Mouse (Mus musculus): ENCODE results near the gene Mgat4c. TPM values are rescaled to one million over a fixed set of nuclear protein-coding genes. Genes with fewer than 3 reads are reported as not detected.

The Mgat4c gene
- 0.11 and 0.52 TPM in 2 replicates for polyA plus RNA-seq (2016; fragmentation: Nextera tagmentation; extraction: Ambion mirVana)

DNA sequence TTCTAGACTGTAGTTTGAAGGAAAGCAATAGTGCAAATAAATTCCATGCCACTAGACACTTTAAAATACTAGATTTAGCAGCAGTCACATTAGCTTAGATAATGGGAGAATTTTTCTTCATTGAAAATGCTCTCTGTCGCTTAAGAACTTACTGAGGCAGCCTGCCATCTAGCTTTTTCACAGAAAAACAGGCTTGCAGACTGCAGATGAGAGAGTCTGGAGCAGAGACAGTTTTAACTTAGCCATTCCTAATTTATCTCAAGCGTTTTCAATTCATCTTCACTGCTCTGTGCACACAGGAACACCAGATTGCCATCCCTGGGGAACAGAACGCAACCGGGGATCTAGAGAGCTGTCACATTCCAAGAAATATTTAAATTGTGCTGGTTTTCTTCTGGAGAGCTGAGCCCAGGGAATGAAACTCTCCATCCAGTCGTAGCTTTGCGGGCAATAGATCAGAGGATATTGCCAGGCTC, at the start of gene Mgat4c:
Gene Mgat4c (plus strand): TSS at position 51 of the 476 bp plus-strand sequence.
- Histone ChIP-seq H3K27me3 (ENCODE audit: low read depth, poor library complexity, severe bottlenecking) (no peaks in the 10 kb centered on the region), H3K36me3 (no peaks in the 10 kb centered on the region), H3K9me3 (replicated peaks) (no peaks in the 10 kb centered on the region), H3K4me1 (no peaks in the 10 kb centered on the region), H3K27ac (replicated peaks) (no peak within 1 kb of the TSS), H3K4me3 (no peak within 1 kb of the TSS)
- 77% methylated on average over 6 of the region's 6 CpGs for whole genome bisulfite sequencing
- DNase-seq (ENCODE audit: low spot score), result no peak

DNA sequence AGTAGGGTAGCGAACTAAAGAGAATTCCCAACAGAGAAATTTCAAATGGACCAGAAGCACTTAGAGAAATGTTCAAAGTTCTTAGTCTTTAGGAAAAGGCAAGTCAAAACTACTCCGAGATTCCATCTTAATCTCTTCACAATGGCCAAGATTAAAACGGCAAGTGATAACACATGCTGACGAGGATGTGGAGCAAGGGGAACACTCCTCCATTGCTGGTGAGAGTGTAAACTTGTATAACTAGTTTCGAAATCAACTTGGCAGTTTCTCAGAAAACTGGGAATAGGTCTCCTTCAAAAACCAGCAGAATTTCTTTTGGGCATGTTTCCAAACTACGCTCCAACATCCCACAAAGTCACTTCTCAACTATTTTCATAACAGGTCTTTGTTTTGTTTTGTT, 46.0 kb upstream of the Mgat4c start:
- Histone ChIP-seq H3K4me3 (no peak overlapping the region), H3K9me3 (replicated peaks) (no peaks in the 10 kb centered on the region), H3K27me3 (ENCODE audit: low read depth, poor library complexity, severe bottlenecking) (no peaks in the 10 kb centered on the region), H3K4me1 (no peaks in the 10 kb centered on the region), H3K36me3 (no peaks in the 10 kb centered on the region), H3K27ac (replicated peaks) (no peak overlapping the region)
- DNase-seq (ENCODE audit: low spot score), result no peak
- 84% methylated on average over 6 of the region's 6 CpGs for WGBS

DNA sequence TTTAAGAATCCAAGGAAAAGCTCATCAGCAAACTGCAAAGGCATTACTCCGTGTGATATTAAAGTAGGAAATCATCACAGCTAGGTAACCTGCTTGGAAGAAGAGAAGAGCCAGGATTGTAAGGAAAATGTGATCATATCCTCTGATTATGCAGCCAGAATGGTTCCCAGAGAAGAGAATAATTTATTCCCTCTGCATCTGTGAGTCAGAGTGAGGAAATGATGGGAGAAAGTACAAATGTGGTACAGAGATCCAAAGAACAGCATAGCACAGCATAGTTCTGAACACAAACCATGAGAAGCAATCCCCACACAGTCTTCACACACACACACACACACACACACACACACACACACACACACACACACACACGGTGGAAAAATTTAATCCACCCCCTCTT, 40.2 kb upstream of the Mgat4c start:
- no peaks in the 10 kb centered on the region for H3K9me3 ChIP-seq (replicated peaks)
- no peak overlapping the region for H3K4me3 ChIP-seq
- 88% methylated on average over 2 of the region's 2 CpGs for WGBS
- H3K4me1 ChIP-seq, result no peaks in the 10 kb centered on the region
- H3K27me3 ChIP-seq (ENCODE audit: low read depth, poor library complexity, severe bottlenecking), result no peaks in the 10 kb centered on the region
- no peak for DNase-seq (ENCODE audit: low spot score)
- no peak overlapping the region for H3K27ac ChIP-seq (replicated peaks)
- no peaks in the 10 kb centered on the region for H3K36me3 ChIP-seq

DNA sequence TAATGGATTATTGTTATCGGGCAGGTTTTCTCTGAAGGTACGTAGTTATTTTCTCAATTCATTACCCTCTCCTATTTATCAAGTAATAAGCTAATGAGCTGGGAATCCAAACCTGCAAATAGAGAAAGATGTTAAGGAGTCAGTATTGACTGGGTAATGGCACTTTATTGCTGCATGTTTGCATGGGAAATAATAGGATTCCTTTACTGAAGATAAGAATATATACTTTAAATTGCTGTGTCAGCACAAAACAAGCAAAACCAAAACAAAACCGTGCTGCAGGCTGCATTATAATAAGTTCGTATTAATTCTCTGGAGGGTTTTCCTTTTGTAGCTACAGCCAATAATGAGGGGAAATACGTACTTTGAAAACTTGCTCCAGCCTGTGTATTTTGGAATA, 627 bp downstream of the Mgat4c start:
- WGBS, result 89% methylated on average over 5 of the region's 5 CpGs
- no peaks in the 10 kb centered on the region for H3K9me3 ChIP-seq (replicated peaks)
- no peaks in the 10 kb centered on the region for H3K36me3 ChIP-seq
- no peak overlapping the region for H3K4me3 ChIP-seq
- H3K27ac ChIP-seq (replicated peaks), result no peak overlapping the region
- H3K4me1 ChIP-seq, result no peaks in the 10 kb centered on the region
- H3K27me3 ChIP-seq (ENCODE audit: low read depth, poor library complexity, severe bottlenecking), result no peaks in the 10 kb centered on the region
- DNase-seq (ENCODE audit: low spot score), result no peak

DNA sequence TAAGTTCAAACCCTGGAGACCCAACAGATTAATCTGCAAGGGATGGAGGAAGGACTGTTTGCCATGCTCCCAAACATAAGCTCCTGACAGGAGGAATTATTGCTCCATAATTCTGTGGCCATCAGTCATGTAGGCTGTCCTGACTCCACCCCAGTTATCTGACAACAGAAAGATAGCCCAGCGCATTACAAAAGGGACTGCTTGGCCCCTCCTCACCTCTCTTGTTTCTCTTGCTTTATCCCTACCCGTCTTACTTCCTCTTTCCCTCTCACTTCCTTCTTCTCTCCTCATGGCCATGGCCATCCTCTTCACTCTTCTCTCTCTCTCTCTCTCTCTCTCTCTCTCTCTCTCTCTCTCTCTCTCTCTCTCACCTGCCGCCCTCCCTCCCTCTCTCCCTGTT, 80.5 kb downstream of the Mgat4c start:
- Histone ChIP-seq H3K27me3 (ENCODE audit: low read depth, poor library complexity, severe bottlenecking) (no peaks in the 10 kb centered on the region), H3K36me3 (no peaks in the 10 kb centered on the region), H3K4me3 (no peak overlapping the region), H3K27ac (replicated peaks) (no peak overlapping the region), H3K4me1 (no peaks in the 10 kb centered on the region), H3K9me3 (replicated peaks) (no peaks in the 10 kb centered on the region)
- no peak for DNase-seq (ENCODE audit: low spot score)
- WGBS, result 83% methylated on average over 3 of the region's 3 CpGs

DNA sequence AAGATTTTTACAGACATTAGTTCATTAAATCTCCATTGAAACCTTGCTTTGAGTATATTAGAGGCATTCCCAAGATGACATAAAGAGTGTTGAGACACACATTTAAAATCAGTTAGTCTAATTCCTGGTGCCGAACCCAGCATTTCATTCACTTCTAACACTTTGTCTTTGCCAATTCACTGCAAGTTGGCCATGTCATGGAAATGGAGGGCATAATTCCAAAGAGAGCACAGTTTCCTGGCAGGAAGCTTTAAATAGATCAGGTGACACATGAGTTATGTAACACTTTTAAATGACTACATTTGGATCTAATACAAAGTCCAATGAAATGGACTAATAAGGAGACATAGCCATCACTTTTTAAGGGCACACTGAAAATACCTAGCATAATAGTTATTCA, 89.4 kb downstream of the Mgat4c start:
- no peaks in the 10 kb centered on the region for H3K4me1 ChIP-seq
- no peaks in the 10 kb centered on the region for H3K36me3 ChIP-seq
- H3K9me3 ChIP-seq (replicated peaks), result no peaks in the 10 kb centered on the region
- H3K27ac ChIP-seq (replicated peaks), result no peak overlapping the region
- DNase-seq (ENCODE audit: low spot score), result no peak
- 98% methylated on average over 1 of the region's 1 CpGs for WGBS
- H3K4me3 ChIP-seq, result no peak overlapping the region
- H3K27me3 ChIP-seq (ENCODE audit: low read depth, poor library complexity, severe bottlenecking), result no peaks in the 10 kb centered on the region

DNA sequence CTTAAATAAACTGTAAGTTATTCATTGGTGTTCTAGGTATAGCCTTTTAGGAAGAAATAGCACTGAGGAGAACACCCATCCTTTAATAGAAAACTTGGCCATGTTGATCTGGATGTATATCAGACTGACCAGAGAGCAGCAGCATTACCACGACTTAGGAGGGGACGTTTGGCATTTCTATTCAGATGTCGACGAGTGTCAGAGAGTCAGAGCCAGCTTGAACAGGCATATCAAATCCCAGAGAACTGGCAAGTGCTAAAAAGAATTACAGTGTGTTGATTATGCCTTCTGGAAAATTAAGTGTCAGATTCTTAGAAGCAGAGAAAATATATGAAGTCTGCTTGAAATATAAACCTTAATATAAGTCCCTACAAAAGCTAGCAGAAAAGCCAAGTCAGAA, 89.9 kb downstream of the Mgat4c start:
- WGBS, result 84% methylated on average over 4 of the region's 4 CpGs
- Histone ChIP-seq H3K4me3 (no peak overlapping the region), H3K27ac (replicated peaks) (no peak overlapping the region), H3K4me1 (no peaks in the 10 kb centered on the region), H3K36me3 (no peaks in the 10 kb centered on the region), H3K9me3 (replicated peaks) (no peaks in the 10 kb centered on the region), H3K27me3 (ENCODE audit: low read depth, poor library complexity, severe bottlenecking) (no peaks in the 10 kb centered on the region)
- DNase-seq (ENCODE audit: low spot score), result no peak

DNA sequence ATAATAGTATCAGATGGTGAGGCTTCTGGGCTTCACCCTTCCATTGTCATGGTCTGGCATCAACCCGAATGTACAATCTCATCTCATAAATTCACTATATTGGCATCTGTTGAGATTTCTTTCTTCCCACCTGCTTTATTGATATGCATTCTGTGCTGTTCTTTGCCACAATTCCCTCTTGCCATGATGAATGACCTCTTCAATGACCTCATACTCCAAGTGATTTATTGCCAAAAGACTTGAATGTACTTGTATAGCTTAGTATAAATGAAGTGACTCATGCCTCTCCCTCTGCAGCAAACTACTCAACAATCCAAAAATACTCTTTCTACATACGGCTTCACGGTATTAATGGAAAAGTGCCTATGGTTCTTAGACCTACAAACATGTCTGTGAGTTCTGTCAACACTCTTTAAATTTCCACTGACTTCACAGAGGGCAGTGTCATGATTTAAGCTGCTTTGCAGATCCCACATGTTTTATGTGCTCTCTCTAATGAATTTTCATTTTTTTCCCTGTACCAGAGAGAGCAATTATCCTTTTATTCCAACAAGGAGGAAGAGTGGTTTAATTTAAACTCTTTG, 102.0 kb downstream of the Mgat4c start:
- no peak overlapping the region for H3K27ac ChIP-seq (replicated peaks)
- H3K9me3 ChIP-seq (replicated peaks), result no peaks in the 10 kb centered on the region
- no peak for DNase-seq (ENCODE audit: low spot score)
- no peaks in the 10 kb centered on the region for H3K36me3 ChIP-seq
- no peaks in the 10 kb centered on the region for H3K4me1 ChIP-seq
- WGBS, result 94% methylated on average over 3 of the region's 3 CpGs
- H3K27me3 ChIP-seq (ENCODE audit: low read depth, poor library complexity, severe bottlenecking), result no peaks in the 10 kb centered on the region
- no peak overlapping the region for H3K4me3 ChIP-seq

DNA sequence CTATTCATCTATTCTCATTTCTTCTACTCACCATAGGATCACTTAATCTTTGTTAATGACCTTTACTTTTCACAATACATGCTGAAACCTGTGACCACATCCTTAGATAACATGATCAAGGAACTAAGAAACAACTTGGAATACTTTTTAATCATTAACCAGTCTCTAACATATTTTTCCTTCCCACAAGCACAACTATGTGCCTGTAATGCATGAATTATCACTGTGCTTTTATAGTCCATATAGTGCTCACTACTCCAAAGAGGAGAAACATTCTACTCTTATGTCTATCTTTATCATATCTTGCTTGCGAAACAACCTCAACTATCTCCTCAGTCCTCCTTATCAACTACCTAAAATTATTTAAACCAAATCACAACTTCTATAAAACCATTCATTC, 114.2 kb downstream of the Mgat4c start:
- H3K27me3 ChIP-seq (ENCODE audit: low read depth, poor library complexity, severe bottlenecking), result no peaks in the 10 kb centered on the region
- H3K9me3 ChIP-seq (replicated peaks), result no peaks in the 10 kb centered on the region
- no peak overlapping the region for H3K27ac ChIP-seq (replicated peaks)
- H3K36me3 ChIP-seq, result no peaks in the 10 kb centered on the region
- DNase-seq (ENCODE audit: low spot score), result no peak
- H3K4me3 ChIP-seq, result no peak overlapping the region
- 93% methylated on average over 1 of the region's 1 CpGs for WGBS
- H3K4me1 ChIP-seq, result no peaks in the 10 kb centered on the region; the same call in 1 of the 2 replicates

DNA sequence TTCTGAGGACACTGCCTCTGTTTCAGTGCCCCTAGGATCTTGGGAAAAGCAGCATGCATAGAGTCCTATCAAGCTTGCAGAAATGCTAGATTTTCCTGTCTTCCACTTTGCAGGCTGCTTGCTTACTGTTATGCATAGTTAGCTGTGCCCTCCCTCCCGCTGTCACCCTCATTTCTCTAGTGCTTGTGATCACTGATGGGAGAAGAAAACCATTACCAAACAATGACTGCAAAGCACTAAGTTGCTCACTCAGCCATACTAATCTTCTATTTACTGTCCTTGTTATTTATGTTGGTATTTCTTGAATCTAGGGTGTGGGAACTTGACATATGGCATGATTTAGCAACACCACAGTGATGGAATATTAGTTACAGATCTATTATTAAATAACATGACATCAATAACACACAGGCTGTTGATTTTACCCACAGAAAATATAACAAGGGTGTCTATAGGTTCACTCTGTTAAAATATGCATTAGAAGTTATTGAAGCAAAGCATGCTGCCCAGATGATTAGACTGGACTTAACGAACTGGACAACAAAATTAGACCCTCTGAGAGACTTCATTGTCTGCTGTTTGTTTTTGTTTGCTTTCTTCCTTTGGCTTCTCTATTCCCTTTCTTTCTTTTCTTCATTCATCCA, 117.7 kb downstream of the Mgat4c start:
- WGBS, result 35% methylated on average over 2 of the region's 2 CpGs
- Histone ChIP-seq H3K27me3 (ENCODE audit: low read depth, poor library complexity, severe bottlenecking) (no peaks in the 10 kb centered on the region), H3K36me3 (no peaks in the 10 kb centered on the region), H3K27ac (replicated peaks) (no peak overlapping the region), H3K4me1 (no peaks in the 10 kb centered on the region; the same call in 1 of the 2 replicates), H3K4me3 (no peak overlapping the region), H3K9me3 (replicated peaks) (no peaks in the 10 kb centered on the region)
- DNase-seq (ENCODE audit: low spot score), result no peak

DNA sequence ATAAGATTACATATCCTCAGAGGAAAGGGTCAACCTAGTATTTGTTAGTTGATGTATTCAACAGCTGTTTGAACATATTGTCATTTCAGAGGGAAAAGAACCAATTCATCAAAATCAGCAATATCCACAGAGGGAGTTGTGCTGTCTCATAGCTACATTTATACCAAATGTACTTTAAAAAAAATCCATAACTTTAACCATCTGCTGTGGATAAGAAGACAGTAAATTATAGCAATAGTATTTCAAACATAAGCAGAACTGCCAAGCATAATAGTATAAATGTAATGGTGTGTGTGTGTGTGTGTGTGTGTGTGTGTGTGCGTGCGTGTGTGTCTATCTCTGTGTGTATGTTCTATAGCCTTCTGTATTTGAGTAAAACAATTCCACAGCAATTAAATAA, 127.5 kb downstream of the Mgat4c start:
- Histone ChIP-seq H3K4me3 (no peak overlapping the region), H3K4me1 (no peaks in the 10 kb centered on the region), H3K27me3 (ENCODE audit: low read depth, poor library complexity, severe bottlenecking) (no peaks in the 10 kb centered on the region), H3K27ac (replicated peaks) (no peak overlapping the region), H3K36me3 (no peaks in the 10 kb centered on the region), H3K9me3 (replicated peaks) (no peaks in the 10 kb centered on the region)
- WGBS, result 93% methylated on average over 2 of the region's 2 CpGs
- DNase-seq (ENCODE audit: low spot score), result no peak

DNA sequence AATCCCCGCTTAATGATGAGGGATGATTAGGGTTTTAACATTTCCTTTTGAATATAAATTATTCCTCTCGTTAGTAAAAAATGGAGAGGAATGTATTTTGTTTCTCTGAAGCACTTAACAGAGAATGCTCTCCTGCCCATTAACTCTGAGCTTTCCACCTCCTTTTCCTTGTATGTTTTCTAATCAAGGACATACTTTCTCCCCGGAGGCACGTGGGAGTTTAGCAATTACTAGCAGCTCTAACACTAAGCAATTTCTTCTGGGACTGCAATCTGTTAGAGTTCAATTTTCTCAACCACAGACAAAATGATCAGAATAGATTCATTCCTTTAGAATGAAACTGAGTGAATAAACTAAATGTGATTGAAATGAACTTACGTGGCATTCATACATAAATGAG, 135.6 kb downstream of the Mgat4c start:
- Histone ChIP-seq H3K4me1 (no peaks in the 10 kb centered on the region), H3K4me3 (no peak overlapping the region), H3K27me3 (ENCODE audit: low read depth, poor library complexity, severe bottlenecking) (no peaks in the 10 kb centered on the region), H3K27ac (replicated peaks) (no peak overlapping the region), H3K36me3 (no peaks in the 10 kb centered on the region), H3K9me3 (replicated peaks) (no peaks in the 10 kb centered on the region)
- no peak for DNase-seq (ENCODE audit: low spot score)
- 88% methylated on average over 5 of the region's 5 CpGs for WGBS

DNA sequence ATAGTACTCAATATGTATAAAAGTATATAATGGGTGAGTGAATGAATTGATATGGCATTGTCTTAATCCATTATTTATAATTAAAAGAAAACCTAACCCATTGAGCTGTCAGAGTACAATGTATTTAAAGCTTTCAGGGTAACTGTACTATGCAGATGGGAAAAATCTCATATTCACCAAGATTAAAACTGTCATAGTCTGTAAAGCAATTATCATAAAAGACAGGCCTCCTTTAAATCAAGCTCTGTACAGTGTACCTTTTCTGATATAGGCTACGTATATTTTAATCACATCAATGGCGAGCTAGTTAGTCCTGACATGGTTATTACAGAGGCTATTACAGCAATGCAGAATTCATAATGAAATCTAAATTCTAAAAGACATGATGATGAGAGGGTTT, 146.7 kb downstream of the Mgat4c start:
- no peak overlapping the region for H3K27ac ChIP-seq (replicated peaks)
- no peak for DNase-seq (ENCODE audit: low spot score)
- H3K9me3 ChIP-seq (replicated peaks), result no peaks in the 10 kb centered on the region
- no peak overlapping the region for H3K4me3 ChIP-seq
- H3K27me3 ChIP-seq (ENCODE audit: low read depth, poor library complexity, severe bottlenecking), result no peaks in the 10 kb centered on the region
- no peaks in the 10 kb centered on the region for H3K4me1 ChIP-seq
- no peaks in the 10 kb centered on the region for H3K36me3 ChIP-seq
- WGBS, result 92% methylated on average over 2 of the region's 2 CpGs

All from midbrain, embryonic 10.5 days (tissue).